Mouse (Mus musculus): Measurements from ENCODE around the gene St7. TPM values are rescaled to one million over a fixed set of nuclear protein-coding genes. Genes with fewer than 3 reads are reported as not detected.

St7 gene
- total RNA-seq, 2 experiments from 2014 or later: 53.8 to 56.1 TPM

- peak in 1 of 2 experiments; percentile 39 for DNase-seq (ENCODE audit: low spot score in 2 of 2)
- no peak overlapping the region for H3K4me3 ChIP-seq
- no peak for TF ChIP-seq CTCF (conservative IDR thresholded peaks at IDR 0.05)
- H3K27ac ChIP-seq: no peak overlapping the region
Observed at GRCm38 (mm10) chr6:17978324-17978723, 285.6 kb downstream of the St7 start.

GRCm38 (mm10) chr6:17978881-17979280, 286.1 kb downstream of the St7 start:
- Histone ChIP-seq H3K27ac (no peak overlapping the region), H3K4me3 (no peak overlapping the region)
- DNase-seq (ENCODE audit: low spot score in 2 of 2): no peak
- no peak for TF ChIP-seq CTCF (conservative IDR thresholded peaks at IDR 0.05)

- TF ChIP-seq CTCF (conservative IDR thresholded peaks at IDR 0.05): no peak
- no peak for DNase-seq (ENCODE audit: low spot score in 2 of 2)
- H3K4me3 ChIP-seq: no peak overlapping the region
- H3K27ac ChIP-seq: no peak overlapping the region
Observed at GRCm38 (mm10) chr6:17979361-17979760, 286.6 kb downstream of the St7 start.

- no peak overlapping the region for H3K4me3 ChIP-seq
- DNase-seq (ENCODE audit: low spot score in 2 of 2): no peak
- H3K27ac ChIP-seq: no peak overlapping the region
- TF ChIP-seq CTCF (conservative IDR thresholded peaks at IDR 0.05): no peak
Observed at GRCm38 (mm10) chr6:17990173-17991028, 297.7 kb downstream of the St7 start.

- no peak for TF ChIP-seq CTCF (conservative IDR thresholded peaks at IDR 0.05)
- no peak overlapping the region for H3K4me3 ChIP-seq
- DNase-seq (ENCODE audit: low spot score in 2 of 2): no peak
- H3K27ac ChIP-seq: no peak overlapping the region
Observed at GRCm38 (mm10) chr6:17991625-17992024, 298.9 kb downstream of the St7 start.

Other genes starting within 250 kb of the St7 start
- gene Met, start 229.1 kb upstream of the St7 start, total RNA-seq (2021): 1 to 10 TPM; 3.9 to 4.7 TPM
- 100 to 1,000 TPM; 300 to 302 TPM for gene Capza2, start 56.7 kb upstream of the St7 start, total RNA-seq (2021)